Mouse (Mus musculus): ENCODE data around the gene Pld1.

Gene Pld1

GRCm38 (mm10) chr3:27938381-27939323, at the start of gene Pld1:
Pld1 (plus strand) TSS chr3:27938695.
- peak; percentile 99 for DNase-seq

DNA sequence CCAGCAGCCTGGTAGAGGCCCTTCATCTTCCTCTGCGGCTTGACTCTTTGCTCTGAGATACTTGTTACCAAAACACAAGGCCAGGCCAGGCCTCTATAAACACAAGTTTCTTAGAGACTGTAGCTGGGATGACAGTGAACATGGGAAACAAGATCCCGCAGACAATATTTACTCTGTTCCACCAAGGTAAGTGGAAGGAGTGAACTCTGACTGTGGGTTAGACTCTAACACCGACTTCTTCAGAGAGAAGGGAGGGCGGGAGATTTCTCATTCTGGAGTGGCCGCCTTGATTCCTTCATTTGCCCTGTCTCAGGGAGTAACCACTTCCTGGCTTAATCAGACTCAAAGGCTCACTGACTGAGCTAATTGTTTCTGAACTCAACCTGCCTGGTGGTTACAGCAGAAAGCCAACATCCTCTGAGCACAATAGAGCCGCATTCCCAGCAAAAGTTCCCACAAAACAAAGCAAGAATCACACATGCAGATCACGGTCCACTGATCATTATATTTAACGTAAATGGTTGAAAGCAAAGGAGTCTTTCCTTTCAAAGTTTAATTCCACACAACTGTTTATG, 42.1 kb upstream of the Pld1 start, which contains the start of gene Tmem212:
Gene Tmem212, minus strand, starts transcription at position 51 of the 575 bp plus-strand sequence.
- no peak for DNase-seq

- DNase-seq = no peak
Observed at GRCm38 (mm10) chr3:27898178-27898577, 40.3 kb upstream of the Pld1 start.

DNA sequence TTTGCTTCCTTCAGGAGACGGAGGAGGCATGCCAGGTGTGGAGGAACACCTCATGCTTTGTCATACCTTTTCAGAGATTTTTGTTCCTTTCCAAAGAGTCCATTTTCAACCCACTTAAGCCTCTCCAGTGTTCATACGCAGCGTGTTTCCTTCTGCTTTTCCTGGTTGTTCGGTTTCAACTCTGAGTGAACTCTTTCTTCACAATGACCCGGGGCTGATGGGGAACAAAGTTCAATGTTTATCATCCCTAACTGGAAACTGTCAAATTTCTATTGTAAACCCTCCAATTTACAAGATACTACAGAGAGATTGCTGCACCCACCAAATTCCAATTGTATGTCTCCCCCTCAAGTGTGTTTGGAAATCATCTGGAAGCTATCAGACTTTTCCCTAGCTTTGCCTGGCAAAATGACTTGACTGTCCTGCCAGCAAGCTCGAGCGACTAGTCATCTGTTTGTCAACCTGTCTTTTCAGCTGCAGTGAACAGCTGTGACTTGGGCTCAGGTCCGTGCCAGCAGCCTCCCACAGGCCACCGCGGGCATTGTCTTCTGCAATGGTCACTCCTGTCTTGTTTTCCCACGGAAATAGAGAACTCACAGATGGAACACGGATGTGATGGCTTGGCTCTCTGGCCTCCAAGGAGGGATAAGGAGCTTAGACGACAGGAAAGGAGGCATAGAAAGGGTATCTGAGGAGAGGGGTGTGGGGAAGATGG, 39.3 kb upstream of the Pld1 start:
- peak; percentile 98 for DNase-seq

- no peak for DNase-seq
Observed at GRCm38 (mm10) chr3:27901846-27902245, 36.6 kb upstream of the Pld1 start.

- DNase-seq = peak; percentile 97
Observed at GRCm38 (mm10) chr3:27904659-27905330, 33.7 kb upstream of the Pld1 start.

GRCm38 (mm10) chr3:27906647-27907209, 31.8 kb upstream of the Pld1 start:
- DNase-seq = peak; percentile 91

DNA sequence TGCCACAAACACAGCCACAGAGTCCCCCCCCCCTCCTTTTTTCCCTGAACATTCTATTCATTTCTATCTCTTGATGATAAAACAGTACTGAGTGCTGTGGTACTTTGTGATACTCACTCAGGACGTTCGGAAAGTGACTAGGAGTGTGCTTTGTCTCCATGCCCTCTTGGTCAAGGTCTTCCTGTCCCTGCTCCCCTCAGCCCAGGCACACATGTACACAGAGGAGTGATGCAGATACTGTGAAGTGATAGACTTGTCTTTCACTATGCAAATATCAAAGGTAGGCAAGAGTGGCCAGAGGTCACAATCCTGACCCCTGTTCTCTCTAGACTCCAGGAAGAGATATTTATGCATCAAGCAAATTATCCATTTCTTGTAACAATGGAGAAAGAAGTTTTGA, 31.2 kb upstream of the Pld1 start:
- DNase-seq = peak; percentile 73

DNA sequence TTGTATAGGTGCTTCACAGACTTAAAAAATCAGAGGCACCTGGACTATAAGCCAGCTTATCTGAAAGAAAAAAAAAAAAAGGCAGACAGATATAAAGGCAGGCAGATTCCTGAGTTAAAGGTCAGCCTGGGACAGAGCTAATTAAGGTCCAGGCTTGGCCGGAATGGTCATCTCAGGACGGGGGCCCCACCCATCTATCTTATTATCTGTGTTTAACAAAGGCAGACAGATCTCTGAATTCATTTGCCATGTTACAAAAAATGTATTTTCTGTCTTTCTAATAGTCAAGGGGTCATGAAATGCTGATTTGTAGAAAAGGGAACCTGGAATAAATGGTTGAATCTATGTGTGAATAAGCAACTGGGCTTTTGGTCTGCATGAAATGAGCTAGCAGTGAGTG, 30.2 kb upstream of the Pld1 start:
- DNase-seq = peak; percentile 73

DNA sequence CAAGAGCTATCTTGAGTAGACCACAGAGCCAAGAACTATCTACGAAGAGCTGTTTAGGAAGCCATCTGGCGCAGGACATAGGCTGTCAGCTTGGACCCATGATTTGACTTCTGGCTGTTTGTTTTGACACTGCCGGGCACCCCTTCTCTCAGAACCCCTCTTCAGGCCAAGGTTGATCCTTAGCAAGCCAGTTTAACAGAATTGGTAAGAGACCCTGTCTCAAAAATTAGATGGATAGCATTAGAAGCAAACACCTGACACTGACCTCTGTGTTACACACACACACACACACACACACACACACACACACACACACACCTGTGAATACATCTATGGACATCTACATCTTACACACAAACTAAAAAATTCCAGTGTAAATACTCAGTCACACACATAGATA, 29.5 kb upstream of the Pld1 start:
- DNase-seq = peak; percentile 88

DNA sequence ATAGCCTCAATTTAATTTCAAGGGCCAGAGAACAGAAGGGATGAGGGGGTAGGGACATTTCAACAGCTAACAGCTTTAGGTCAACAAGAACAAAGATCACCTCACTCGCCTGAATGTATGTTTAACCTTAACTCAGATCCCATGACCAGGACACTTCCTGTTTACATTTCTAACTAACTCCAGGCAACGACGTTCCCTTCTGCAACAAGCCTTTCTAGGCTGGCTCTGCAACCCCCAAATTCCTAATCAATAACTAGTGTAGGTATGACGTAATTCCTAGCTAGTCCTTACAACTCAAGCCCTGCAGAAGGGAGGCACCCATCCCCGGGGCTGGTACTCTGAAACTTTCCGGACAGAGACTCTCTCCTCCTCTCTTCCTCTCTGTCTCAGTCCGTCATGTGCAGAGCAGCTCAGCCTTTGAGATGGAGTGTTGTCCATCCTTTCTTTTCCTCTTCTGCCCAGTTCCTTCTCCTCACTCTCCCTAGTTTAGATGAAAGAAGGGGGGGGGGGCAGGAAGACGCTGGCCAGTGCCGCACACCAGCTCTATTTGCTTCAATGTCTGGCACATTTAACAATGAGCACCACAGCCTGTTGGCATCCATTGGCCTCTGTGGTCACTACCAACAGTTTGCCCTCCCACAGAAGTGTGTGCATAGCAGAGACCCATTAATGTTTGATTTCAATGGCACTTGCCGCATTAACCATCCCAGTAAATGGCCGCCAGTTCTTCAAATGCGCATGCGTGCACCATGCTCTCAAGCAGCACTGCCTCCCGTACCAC, 19.6 kb upstream of the Pld1 start:
- DNase-seq = peak; percentile 85

DNA sequence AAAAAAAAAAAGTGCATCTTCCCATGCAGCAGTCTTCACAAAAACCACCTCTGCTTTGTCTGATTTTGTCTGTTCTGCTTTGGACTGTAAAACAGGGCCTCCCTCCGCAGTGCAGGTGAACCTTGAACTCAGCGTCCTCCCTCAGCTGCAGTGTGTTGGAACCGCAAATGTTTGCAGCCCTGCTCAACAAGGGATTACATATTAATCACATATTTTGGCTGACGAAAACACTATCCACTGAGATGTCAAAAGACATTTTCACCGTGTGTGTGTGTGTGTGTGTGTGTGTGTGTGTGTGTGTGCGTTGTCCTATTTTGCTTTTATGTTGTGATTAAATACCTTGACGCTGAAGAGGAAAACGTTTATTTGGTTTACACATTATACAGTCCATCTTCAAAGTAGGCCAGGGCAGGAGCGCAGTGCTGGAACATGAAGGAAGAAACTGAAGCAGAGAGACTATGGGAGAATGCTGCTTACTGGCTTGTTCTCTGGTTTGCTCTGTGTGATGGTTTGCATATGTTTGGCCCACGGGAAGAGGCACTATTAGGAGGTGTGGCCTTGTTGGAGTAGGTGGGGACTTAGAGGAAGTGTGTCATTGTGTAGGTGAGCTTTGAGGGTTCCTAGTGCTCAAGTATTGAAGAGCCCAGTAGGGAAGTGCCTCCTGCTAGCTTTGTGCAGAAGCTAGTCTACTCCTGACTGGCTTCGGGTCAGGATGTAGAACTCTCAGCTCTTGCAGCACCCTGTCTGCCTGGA, 17.1 kb upstream of the Pld1 start:
- DNase-seq = peak; percentile 64

DNA sequence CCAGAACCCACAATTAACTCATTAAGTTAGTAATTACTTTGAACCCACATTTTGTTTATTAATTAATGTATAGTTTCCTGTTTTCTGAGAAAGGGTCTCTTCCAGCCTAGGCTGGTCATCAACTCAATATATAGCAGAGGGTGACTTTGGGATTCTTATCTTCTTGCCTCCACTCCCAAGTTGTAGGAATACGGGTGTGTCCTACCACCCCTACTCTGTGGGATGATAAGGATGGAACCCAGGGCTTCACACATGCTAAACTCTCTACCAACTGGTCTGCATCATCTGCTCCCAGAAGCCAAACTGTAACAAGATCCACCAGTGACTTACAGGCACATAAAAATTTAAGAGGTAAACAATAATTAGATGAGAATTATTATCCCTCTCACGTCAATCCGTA, 14.5 kb upstream of the Pld1 start:
- no peak for DNase-seq

- peak; percentile 78 for DNase-seq
Observed at GRCm38 (mm10) chr3:27929219-27929618, 9.3 kb upstream of the Pld1 start.

GRCm38 (mm10) chr3:27932391-27932790, 6.1 kb upstream of the Pld1 start:
- DNase-seq = peak; percentile 51

DNA sequence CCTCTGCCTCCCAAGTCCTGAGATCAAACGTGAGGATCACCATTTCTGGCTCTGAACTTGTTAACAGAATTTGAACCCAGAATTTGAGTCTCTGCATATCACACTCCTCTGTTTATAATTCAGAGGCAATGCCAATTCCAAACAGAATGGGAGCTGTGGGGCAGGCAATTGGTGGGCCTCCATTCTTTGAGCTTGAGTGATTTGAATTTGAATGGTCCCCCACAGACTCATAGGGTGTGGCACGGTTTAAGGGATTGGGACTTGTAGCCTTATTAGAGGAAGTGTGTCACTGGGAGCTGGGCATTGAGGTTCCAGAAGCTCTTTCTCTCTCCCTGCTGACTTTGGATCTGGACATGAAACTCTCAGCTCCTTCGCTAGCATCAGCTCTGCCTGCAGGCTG, 2.9 kb upstream of the Pld1 start:
- peak; percentile 68 for DNase-seq

DNA sequence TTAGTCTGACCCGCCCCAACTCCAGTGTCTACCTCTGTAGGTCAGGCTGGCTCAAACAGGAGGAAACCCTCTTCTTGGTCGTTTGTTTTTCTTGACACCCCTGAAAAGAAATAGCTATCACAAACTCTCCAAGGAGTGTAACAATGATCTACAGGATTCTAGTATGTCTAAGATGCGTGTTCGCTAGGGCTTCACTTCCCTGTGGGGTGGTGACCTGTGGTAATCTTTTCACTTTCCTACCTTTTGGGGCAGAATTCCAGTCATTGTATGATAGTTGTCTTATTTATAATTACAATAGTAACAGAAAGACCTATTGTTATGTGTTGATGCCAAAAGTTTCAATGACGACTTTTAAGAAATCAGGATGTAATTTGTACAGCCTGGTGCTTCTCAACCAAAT, 1.8 kb upstream of the Pld1 start:
- peak; percentile 81 for DNase-seq

DNA sequence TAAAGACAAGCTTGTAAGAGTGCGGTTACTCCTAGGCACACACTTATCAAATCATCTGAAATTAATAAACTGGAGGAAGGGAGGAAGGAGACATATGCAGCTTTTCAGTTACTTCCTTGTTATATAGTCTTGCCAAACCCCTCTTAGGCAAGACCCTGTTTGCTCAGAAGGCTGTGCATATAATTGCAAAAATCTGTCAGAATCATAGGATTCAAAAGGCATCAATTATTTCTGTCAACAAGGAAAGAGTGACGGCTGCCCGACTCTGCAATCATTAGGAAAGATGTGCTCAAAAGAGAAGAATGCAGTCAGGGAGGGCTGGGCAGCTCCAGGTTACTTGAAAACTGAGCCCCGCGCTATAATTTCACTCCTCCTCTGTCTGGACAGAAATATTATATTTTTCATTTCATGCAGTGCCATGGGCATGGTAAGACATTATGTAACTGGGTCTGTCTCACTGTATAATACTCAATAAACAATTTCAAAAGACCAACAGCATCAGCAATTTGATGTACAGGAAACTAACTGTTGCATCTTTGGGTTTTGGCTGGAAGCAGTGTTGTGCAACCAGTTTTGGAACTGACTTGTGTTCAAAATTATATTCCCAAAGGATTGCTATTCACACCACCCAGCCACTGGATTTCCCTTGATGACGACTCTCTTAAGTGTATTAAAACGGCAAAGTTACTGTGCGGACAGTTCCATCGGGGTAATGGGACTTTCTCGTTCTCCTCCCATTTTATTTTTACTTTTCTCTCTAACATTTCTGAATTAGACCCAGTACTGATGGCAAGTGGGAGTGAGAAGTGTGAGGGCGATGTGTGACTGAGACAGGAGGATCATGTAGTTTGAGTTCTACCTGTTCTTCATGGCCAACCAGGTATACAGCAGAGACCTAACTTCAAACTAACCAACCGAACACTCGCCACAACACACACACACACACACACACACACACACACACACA, 1.1 kb upstream of the Pld1 start:
- DNase-seq = peak; percentile 93

- DNase-seq = peak; percentile 92
Observed at GRCm38 (mm10) chr3:27941634-27942033, 3.1 kb downstream of the Pld1 start.

DNA sequence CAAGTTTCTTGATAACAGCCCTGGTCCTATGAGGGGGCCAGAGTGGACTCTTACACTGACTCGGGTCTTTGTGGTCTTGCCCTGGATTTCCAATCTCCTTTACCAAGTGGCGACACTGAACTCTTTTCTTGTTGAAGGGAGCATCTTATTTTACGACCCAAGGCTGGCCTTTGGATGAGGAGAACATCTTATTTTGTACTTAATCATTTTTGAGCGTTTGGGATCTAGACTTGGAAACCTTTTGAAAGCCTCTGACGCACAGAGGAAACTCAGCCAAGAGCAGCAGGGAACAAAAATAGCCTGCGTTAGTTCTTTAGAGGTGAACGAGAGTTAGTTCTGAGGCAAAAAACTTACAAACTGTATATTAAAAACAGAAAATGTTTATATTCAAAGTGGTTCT, 4.5 kb downstream of the Pld1 start:
- peak; percentile 96 for DNase-seq

Measured in heart, adult 11 months (tissue).